Mouse (Mus musculus): ENCODE measurements at regions not wholly inside any gene's neighbourhood (a gene's known extent, or its start where the extent isn't known, plus 50 kb on each side); places are given as distances from the start of the nearest gene placed in this dataset.

DNA sequence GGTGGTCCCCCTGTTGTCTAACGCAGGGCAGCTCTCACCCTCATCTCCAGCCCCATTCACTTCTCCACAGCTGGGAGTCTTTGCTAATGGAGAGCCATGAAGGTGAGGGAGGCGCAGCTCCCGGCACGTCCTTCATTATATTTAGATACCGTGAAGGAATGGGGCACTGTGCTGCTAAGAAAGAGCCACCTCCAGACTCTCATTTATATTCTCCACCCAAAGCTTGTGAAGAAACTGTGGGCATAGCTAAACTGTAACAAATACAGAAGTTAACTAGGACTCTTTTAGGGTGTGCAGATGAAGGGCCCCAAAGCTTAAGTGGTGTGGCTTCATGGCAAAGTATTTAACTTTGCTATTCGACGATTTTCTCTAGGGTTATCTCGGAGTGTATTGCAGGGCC, 136.4 kb downstream of the Ddx11 start:
- no peak for DNase-seq

DNA sequence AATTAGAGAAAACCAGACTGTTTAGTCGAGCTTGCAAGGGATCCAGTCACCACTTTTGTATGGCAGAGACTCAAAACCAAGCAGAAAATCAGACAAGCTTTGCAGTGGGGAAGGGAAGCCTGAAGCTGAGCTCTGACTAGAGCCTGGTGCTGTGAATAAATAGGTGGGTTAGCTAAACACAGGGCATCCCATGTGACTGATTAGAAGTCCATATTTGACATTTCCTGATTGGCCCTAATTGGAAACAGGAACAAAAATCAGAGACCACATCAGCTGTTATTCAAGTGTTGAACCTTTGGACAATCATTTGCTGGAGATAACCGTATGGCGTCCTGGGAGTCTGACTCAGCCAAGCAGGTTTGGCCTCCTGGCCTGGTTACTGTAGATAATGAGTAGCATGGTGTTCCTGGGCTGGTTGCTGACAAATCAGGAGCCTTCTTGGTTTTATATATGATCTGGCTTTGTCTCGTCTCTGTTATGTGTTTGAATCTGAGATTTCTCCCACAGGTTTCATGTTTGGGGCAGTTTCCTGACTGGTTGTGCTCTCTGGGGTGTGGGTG, 139.4 kb downstream of the Ddx11 start:
- DNase-seq = no peak

DNA sequence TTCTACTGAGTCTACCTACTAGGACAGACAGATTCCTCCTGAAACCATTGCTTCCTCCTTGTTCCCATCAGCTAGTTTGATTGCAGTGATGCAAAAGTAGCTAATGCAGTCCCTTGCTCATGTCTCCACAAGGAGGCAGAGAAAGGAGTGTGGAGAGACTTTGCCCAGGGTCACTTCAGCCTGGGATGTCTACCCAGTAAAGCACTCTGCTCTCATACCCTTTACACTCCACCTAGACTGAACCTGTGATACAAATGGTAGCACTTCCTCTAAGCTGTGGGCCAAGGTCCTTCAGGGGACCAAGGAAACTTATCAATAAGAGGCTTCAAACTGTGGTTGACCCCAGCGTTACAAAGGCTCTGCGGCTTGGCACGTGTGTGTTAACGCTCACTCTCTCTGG, 140.1 kb downstream of the Ddx11 start:
- DNase-seq = no peak

DNA sequence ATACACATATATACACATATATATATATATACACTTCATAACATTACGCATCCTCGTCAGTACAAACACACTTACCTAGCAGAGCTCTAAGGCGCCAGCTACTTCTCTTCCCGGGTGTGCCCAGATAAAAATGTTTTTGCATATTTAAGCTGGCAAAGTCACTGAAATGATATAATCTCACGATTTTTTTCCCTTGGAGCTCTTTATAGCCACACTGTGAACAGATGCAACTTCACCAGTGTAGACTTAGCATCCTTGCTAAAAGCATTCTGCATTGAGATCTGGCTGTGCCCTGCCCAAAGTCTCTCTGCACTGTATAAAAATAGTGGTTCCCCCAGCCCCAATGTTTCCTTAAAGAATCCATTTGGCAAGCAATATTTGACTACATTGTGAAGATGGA, 143.5 kb downstream of the Ddx11 start:
- DNase-seq = no peak

DNA sequence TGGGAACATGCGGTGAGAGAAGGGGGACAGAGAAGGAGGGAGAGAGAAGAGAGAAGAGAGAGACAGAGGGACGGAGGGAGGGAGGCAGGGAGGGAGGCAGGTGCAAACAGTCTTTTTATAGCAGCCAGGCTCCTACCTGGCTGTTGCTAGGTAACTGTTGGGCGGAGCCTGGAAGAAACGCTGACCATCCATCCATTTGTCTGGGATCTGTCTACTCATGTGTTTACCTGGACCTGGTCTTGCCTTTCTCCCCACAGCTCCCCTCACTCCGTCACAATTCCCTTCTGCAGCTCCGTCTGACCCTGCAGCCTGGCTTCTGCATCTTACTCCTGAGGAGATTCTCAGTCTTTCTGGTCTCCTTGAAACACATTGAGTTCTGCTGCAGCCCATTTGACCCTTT, 144.5 kb downstream of the Ddx11 start:
- peak; percentile 68 for DNase-seq

DNA sequence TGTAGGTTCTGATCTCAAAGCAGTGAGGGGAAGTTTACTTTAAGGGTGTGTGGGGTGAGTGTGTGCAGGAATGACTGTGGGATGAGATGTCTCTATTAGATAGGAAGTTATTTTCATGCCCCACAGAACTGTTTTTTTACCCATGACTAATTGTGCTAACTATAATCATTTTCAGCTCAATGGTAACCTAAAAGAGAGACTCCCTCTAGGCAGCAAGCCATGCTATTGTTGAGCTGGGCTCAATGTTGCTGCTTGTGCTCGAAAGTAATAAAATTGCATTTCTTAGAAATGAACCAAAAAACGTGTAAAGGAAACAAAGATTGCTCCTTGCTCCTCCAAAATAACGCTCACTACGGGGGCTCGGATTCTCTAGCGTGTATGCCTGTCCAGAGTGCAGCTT, 146.2 kb downstream of the Ddx11 start:
- DNase-seq = no peak

DNA sequence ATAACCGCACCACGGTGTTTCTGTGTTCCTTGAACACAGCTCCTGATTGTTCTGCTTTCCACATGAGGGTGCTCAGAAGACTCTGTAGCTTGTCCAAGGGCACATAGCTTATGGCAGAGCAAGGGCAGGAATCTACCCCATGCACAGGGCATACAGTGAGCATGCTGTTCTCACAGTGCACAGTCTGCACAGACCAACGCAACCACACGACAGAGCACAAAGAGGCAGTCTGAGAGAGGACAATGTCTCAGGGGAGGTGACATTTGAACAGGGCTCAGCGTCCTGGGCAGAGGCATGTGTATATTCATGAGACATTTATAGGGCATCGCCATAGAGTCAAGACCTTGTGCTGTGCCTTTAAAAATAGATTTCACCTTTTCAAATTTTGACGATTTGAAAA, 148.6 kb downstream of the Ddx11 start:
- no peak for DNase-seq

DNA sequence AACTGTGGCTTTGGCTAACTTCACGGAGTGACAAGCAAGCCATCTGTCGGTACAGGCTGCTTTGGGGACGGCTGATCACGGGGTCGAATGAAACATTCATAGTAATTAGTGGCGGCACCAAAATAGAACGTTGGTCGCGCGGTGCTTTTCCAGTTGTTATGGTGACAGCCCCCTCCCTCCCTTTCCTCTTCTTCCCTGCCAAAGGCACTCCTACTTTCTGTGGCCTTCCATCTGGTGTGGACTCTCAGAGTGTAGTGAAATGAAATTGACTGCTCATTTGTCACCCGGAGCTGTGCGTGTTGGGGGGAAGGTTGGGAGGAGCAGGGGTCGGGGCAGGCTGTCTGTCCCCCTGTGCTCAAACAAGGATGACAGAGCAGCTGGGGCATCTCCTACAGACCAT, 153.5 kb downstream of the Ddx11 start:
- peak; percentile 71 for DNase-seq

DNA sequence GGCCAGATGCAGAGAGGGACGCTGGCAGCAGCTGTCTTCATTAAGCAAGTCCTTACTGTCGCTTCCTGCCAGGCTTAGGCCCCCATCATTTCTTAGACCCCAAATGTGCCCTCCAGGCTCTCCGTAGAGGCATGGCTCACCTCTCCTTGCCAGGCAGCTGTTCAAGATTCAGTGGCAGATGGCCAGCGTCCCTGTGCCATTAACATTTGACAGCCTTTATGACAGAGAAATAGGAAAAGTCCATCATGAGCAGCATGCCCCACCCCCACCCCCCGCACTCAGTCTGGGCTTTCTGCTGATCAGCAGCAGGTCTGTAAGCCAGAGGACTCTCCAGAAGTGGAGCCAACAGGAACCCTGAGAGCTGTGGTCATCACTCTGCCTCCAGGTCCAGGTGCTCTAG, 154.7 kb downstream of the Ddx11 start:
- DNase-seq = no peak

DNA sequence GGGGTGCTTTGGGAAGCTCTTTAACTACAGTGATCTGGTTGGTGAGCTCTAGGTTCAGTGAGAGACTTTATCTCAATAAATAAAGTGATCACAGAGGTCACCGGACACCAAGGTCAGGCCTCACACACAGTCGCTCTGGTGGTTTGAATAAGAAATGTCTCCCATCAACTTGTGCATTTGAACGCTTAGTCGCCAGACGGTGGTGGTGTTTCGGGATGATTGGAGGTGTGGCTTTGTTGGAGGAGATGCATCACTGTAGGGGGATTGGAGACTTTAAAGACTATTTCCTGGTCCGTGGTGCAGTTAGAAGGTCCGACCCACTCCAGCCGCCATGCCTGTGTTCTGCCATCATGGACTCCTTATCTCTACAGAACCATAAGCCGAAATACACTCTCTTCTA, 162.0 kb downstream of the Ddx11 start:
- no peak for DNase-seq

All from cerebellum, adult 11-12 months (tissue).